Mouse (Mus musculus): ENCODE measurements around the gene Adamts13. TPM values are rescaled to one million over a fixed set of nuclear protein-coding genes. Genes with fewer than 3 reads are reported as not detected.

Gene Adamts13
- total RNA-seq (2023), result not detected

DNA sequence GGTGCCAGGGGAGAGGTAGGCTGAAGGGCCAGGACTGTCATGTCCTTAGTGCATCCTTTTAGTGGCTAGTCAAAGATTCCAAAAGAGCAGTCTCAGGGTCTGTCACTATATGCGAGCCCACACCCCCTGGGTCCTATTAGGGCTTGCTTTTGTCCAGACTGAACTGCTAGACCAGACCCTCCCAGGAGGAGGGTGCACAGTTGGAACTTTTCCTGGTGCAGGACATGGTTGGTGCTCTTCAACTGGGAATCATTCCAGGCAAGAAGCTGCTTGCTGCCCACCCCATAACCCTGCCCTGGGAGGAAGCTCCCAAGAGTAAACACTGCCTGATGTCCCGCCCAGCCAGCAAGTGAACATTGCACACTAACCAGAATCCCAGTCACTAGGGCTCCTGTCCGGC lies at the start of gene Adamts13:
Gene Adamts13, plus strand, starts transcription at position 301 of the 400 bp plus-strand sequence.

DNA sequence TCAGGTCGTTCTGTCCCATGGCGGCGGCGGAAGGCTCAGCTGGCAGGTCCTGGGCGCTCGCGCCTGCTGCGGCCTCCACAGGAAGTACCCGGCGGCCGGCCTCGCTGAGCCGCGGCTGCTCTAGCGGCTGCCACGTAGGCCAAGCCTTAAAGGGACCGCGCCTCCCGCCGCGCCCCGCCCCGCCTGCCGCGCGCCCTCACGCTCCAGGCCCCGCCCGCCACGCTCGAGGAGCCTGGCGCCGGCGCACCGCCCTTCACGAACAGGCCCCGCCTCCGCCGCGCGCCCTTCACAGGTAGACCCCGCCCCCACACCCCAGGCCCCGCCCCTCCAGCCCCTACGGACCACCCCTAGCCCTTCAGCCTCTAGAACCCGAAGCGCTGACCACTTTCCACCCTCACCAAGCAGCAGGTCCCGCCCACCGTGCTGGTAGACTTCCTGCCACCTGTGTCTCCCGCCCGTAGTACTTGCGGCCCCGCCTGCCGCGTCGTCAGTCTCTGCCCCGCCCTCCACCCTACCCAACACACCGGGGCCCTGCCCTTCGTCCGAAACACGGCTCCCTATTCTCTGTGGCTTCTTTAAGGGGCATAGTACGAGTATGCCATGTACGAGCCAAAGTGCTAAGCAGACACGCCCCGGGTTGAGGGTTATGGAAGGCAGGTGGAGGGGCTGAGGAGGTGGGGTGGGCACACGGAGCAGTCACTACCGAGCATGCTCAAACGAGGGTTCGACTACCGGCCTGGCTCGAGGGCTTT lies 39.7 kb upstream of the Adamts13 start, which contains the start of the genes Surf4 and Stkld1:
Gene Surf4, minus strand, starts transcription at position 625 of the 752 bp plus-strand sequence.
Gene Stkld1, plus strand, starts transcription at position 744 of the 752 bp plus-strand sequence.

DNA sequence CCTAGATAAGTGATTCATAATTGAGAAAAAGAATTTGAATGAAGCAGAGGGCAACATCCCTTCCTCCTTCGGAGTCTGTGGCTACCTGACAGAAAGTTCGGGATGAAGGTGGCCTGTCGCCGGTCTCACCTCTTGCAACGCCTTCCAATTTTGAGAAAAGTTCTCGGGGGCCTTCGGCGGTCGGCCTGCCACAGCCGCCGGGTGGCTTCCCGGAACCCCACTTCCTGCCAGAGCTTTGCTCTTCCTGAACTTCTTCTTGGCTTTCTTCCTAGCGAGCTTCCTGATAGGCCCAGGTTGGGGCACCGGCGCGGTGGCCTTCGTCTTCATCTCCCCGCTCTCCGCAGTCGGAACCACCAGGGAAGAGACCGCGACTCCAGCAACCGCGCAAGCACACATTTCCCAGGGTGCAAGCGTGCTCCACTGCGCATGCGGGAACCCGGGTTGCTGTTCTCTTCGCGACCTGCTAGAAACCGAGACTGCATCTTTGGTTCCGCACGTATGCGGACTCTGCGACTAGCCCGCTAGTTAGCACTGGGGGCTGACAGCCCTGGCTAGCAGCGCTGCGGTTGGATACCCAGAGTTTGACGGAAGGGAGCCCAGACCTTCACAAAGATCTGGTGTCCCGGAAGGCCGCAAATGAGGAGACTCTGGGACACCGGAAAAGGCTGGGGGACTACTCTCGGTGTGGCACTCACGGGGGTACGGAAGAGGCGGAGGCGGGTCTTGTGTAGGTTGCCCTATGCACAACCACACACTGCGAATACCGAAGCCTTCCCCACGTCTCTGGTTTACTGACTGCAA lies 9.1 kb upstream of the Adamts13 start, which contains the start of gene Rexo4:
Gene Rexo4, minus strand, starts transcription at position 464 of the 801 bp plus-strand sequence.

DNA sequence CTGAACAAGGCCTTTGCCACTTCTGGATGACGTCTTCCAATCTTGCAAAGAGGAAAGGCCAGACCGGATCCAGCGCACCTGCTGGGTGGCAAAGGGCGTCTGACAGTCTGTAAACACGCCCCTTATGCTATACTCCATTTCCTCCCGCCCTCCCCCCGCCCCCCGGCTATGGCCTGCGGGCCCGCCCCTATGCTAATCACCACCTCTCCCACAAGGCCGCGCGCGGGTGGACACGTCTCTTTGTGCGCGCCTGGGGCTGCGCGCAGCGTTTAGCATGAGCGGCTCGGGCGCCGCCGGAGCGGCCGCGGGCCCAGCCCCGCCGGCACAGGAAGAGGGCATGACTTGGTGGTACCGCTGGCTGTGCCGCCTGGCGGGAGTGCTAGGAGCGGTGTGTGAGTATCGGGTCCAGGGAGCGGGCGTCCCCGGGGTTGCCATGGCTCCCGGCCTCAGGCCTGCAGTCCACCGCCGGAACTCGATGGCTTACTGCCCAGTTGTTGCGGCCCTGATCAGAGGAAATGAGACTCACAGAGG lies 36.6 kb downstream of the Adamts13 start, which contains the start of gene Cacfd1:
Gene Cacfd1, plus strand, starts transcription at position 213 of the 531 bp plus-strand sequence.

DNA sequence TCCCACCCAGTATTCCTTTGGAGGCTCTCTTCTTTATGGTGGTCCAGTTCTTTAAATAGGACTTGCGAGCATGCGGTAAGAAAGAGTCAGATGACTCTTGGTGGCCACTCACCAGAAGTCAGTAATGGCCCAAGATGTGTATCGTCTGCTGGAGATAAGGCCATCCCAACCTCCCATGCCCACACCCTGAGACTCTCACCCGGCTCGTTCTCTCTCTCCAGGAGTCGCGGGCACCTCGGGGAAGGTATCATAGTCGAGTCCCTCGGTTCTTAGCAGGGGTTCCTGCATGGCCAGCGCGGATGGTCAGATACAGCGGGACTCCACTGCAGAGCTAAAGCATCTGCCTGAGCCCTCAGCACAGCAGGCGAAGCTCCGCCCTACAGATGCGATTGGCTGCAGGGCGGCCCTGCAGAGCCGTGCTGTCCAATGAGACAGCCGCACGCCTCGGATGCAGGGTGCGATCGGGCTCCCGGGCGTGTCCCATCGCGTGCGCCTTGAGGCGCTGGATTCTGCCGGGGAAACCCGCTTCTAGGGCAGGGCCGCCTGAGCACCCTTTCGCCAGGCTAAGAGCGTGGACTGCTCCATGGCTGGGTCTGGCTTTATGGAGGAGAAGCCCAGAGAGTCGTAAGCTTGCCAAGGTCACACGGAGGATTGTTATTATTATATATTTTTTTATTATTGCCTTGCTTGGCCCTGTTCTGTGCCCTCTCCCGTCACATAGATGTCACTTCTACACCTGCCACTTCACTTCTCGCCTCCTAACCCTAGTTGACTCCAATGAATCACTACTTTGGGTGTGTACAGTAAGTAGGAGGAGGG lies 54.6 kb downstream of the Adamts13 start, which contains the start of gene Slc2a6:
Gene Slc2a6, minus strand, starts transcription at position 381 of the 819 bp plus-strand sequence.

Other genes with a start within 250 kb of the Adamts13 start
- not detected for gene Abo, start 108.4 kb upstream of the Adamts13 start, total RNA-seq (2023)
- gene Surf6, start 70.5 kb upstream of the Adamts13 start, total RNA-seq (2023), result 10 to 100 TPM; 15.8 to 19.1 TPM
- 10 to 100 TPM; 22.3 to 25.3 TPM for gene Med22, start 62.7 kb upstream of the Adamts13 start, total RNA-seq (2023)
- gene Rpl7a, start 62.7 kb upstream of the Adamts13 start, total RNA-seq (2023), result 100 to 1,000 TPM; 351 to 391 TPM
- gene Surf2, start 57.0 kb upstream of the Adamts13 start, total RNA-seq (2023), result 10 to 100 TPM; 12.3 to 15.2 TPM
- gene Surf1, start 56.9 kb upstream of the Adamts13 start, total RNA-seq (2023), result 10 to 100 TPM; 44.7 to 49.2 TPM
- gene Surf4, start 39.5 kb upstream of the Adamts13 start, total RNA-seq (2023), result 100 to 1,000 TPM in 1 of 2 experiments, 10 to 100 TPM in 1; 93.0 to 109 TPM
- not detected for gene Stkld1, start 39.4 kb upstream of the Adamts13 start, total RNA-seq (2023)
- 10 to 100 TPM; 23.1 to 23.8 TPM for gene Rexo4, start 9.0 kb upstream of the Adamts13 start, total RNA-seq (2023)
- gene Cacfd1, start 36.5 kb downstream of the Adamts13 start, total RNA-seq (2023), result 10 to 100 TPM in 1 of 2 experiments, 1 to 10 TPM in 1; 9.1 to 15.3 TPM
- gene Slc2a6, start 54.6 kb downstream of the Adamts13 start, total RNA-seq (2023), result 10 to 100 TPM; 78.7 to 96.5 TPM
- gene Mymk, start 98.8 kb downstream of the Adamts13 start, total RNA-seq (2023), result not detected
- not detected for gene Adamtsl2, start 106.0 kb downstream of the Adamts13 start, total RNA-seq (2023)
- gene Fam163b, start 169.1 kb downstream of the Adamts13 start, total RNA-seq (2023), result not detected
- gene Dbh, start 191.8 kb downstream of the Adamts13 start, total RNA-seq (2023), result not detected